Mouse (Mus musculus): Measurements from ENCODE around the gene St6galnac1.

Gene St6galnac1

DNA sequence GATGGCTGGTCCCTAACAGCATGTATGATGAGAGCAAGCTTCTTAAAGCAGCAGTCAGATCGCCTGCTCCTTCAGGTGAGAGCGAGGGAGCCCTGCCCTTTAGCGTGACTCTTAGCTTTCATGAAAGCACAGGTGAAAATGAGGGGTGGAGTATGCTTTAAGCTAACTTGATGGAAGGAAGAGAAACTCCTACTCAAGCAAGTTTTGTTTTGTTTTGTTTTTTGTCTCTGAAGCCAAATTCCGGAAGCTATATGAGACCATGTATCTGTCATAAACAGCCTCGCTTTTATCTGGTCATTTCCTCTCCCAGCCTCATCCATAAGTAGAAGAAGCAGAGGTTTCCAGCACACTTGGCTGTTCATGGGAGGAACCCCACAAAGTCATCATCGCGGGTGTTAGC lies at the start of gene St6galnac1:
Gene St6galnac1 (minus strand): TSS at position 101 of the 400 bp plus-strand sequence.
- no peak for DNase-seq (ENCODE audit: low spot score in 2 of 2)

- peak in 1 of 2 experiments; percentile 52 for DNase-seq (ENCODE audit: low spot score in 2 of 2)
Observed at GRCm38 (mm10) chr11:116823885-116824284, 48.6 kb upstream of the St6galnac1 start.

DNA sequence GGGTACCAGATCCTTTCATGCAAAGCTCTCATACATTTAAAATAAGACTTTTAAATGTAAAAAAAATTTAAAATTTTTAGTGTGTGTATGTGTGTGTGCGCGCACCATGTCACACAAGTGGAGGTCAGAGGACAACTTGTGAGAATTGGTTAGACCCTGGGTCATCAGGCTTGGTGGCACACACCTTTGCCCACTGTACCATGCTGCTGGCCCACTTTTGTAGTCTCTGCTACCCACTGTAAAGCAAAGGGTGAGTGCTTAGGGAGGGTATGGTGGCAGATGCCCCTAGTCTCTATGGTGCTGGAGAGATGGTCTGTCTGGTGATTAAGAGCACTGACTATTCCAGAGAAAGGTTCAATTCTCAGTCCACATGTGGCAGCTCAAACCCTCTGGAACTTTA lies 47.9 kb upstream of the St6galnac1 start:
- no peak for DNase-seq (ENCODE audit: low spot score in 2 of 2)

GRCm38 (mm10) chr11:116822626-116823025 lies 47.3 kb upstream of the St6galnac1 start:
- peak in 1 of 2 experiments; percentile 49 for DNase-seq (ENCODE audit: low spot score in 2 of 2)

GRCm38 (mm10) chr11:116822215-116822614 lies 46.9 kb upstream of the St6galnac1 start:
- DNase-seq (ENCODE audit: low spot score in 2 of 2), result no peak

- no peak for DNase-seq (ENCODE audit: low spot score in 2 of 2)
Observed at GRCm38 (mm10) chr11:116821057-116821940, 46.0 kb upstream of the St6galnac1 start.

DNA sequence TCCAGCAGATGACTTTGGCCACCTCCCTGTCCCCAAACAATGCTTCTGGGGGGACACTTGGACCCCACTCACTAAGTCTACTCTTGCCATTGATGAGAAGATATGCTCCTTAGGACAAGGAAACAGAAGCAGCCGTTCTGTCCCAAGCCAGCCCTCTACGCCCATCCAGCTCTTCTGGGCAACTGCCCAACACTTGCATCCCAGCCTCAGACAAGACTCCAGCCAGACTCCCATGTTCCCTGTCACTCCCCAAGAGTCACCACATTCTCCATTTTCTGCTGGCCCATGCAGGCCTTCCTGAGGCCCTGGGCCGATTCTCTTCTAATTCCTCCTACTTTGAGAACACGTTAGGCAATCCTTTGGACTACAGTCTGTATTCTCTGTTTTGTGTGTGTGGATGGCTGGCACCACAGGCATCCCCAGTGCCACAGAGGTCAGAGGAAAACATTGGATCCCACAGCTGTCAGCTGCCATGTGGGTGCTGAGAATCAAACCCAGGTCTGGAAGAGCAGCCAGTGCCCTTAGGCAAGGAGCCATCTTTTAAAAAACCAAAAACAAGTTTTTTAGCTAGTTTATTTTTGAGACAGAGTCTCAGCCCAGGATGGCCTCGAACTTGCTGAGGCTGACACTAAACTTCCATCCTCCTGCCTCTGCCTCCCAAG lies 44.8 kb upstream of the St6galnac1 start:
- no peak for DNase-seq (ENCODE audit: low spot score in 2 of 2)

DNA sequence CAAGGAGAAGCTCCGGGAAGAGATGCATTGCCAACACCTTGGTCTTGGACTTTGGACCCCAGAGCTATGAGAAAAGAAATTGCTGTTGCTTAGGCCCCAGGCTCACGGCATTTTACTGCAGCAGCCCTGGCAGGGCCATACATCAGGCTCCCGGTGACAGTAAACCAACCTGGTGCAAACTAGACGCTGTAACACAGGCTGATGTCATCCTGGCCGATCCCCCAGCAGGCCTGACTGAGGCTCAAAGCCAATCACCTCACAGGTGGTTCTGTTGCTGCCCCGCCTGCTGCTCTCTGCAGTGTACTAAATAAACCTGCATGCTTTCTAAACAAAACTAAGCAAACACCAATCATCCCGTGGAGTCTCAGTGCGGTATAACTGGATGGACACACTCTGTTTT lies 43.4 kb upstream of the St6galnac1 start:
- DNase-seq (ENCODE audit: low spot score in 2 of 2), result no peak

- no peak for DNase-seq (ENCODE audit: low spot score in 2 of 2)
Observed at GRCm38 (mm10) chr11:116817567-116817966, 42.3 kb upstream of the St6galnac1 start.

- no peak for DNase-seq (ENCODE audit: low spot score in 2 of 2)
Observed at GRCm38 (mm10) chr11:116816769-116817168, 41.5 kb upstream of the St6galnac1 start.

- DNase-seq (ENCODE audit: low spot score in 2 of 2), result no peak
Observed at GRCm38 (mm10) chr11:116814884-116815415, 39.6 kb upstream of the St6galnac1 start.

DNA sequence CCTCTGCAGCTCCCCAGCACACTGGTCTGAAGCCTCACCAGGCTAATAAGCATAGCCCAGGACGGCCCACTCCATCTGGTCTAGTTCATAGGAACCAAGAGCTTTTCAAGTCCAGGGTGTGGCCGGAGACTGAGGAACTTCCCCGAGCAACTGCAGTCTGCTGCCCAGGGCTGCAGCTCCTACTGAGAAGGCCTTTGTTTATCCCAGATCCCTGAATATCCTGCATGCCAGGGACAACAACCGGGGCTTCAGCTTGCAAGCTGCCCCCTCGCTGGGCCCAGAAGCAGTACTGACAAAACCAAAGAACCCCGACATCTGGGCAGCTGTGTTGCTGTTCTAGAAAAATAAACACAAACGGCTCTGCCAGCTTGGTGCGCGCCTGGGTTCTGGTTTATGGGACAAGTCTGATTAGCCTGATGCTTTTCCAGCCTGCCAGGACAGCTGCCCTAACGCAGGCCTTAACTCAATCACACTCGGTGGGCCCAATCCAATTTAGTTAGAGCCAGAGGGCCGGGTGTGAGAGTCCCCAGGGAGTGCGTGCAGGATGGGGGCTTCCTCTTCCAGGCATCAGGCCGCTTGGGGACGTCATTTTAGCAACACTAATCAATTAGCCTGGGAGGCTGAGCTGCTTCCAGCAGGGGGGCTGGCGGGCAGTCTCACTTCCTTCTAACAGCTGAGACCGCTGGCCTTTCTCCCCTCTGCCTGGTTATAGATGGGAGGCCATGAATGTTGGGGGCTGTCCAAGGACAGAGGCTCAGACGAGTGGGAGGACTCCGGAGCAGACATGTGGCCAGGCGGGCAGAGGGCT lies 39.0 kb upstream of the St6galnac1 start:
- no peak for DNase-seq (ENCODE audit: low spot score in 2 of 2)

DNA sequence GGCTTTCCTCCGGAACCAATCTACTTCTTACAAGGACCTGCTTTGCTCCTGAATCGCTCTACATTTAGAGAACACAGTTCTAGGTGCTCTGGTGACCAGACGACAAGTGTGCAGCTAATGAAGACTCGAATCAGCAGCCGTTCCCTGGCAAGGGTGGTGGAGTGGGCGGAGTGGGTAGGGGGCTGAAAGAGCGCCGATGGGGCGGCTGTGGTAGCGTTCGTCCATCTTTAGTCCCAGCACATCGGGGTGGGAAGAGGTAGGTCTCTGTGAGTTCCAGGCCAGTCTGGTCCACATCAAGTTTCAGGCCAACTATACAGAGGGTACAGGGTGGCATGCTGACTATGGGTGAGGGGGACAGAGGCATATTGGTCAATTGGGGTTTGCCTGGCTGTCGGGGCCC lies 38.3 kb upstream of the St6galnac1 start:
- no peak for DNase-seq (ENCODE audit: low spot score in 2 of 2)

DNA sequence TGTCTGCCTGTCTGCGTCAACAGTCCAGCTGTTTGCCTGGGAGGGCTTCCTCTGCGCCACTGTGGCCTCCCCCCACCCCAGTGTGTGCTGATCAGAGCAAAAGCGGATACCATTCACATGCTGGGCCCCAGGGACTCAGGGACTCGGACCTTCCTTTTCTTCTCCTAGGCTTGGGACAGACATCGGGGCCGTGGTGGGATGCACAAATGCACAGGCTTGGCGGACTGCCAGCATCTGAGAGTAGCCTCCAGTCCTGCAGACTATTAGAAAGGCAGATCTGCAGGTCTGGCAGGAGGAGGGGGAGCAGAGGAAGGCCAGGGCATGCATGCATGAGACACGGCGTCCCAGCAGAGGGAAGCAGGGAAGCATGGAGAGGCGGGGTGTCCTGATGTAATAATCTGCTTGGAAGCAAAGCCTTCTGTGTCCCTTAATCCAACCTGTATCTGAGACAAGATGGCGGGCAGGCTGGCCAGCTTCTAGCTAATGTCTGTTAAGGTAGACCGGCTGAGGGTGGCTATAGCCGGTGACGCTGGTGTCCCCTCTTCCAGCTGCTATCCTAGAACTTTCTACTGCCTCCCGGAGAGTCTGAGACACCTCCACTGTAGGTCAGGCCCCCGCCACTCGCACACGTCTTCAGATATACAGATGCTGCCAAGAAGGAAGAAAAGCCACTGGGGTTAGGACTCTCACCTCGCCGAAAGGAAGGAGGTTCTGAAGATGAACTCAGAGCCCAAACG lies 37.7 kb upstream of the St6galnac1 start:
- no peak for DNase-seq (ENCODE audit: low spot score in 2 of 2)

GRCm38 (mm10) chr11:116810983-116811901 lies 35.9 kb upstream of the St6galnac1 start:
- DNase-seq (ENCODE audit: low spot score in 2 of 2), result peak; percentile 69 to 81

GRCm38 (mm10) chr11:116810528-116810927 lies 35.2 kb upstream of the St6galnac1 start:
- DNase-seq (ENCODE audit: low spot score in 2 of 2), result no peak

GRCm38 (mm10) chr11:116809520-116809919 lies 34.2 kb upstream of the St6galnac1 start:
- no peak for DNase-seq (ENCODE audit: low spot score in 2 of 2)

GRCm38 (mm10) chr11:116808811-116809395 lies 33.6 kb upstream of the St6galnac1 start:
- DNase-seq (ENCODE audit: low spot score in 2 of 2), result no peak

GRCm38 (mm10) chr11:116807938-116808606 lies 32.8 kb upstream of the St6galnac1 start:
- peak; percentile 69 to 73 for DNase-seq (ENCODE audit: low spot score in 2 of 2)

Measured in right cerebral cortex, postnatal 36 days (tissue).